Mouse (Mus musculus): ENCODE results near the gene Foxp1. TPM values are rescaled to one million over a fixed set of nuclear protein-coding genes. Genes with fewer than 3 reads are reported as not detected.

Foxp1 gene
- polyA plus RNA-seq, 1 experiment from 2014 or later: 88.1 TPM

DNA sequence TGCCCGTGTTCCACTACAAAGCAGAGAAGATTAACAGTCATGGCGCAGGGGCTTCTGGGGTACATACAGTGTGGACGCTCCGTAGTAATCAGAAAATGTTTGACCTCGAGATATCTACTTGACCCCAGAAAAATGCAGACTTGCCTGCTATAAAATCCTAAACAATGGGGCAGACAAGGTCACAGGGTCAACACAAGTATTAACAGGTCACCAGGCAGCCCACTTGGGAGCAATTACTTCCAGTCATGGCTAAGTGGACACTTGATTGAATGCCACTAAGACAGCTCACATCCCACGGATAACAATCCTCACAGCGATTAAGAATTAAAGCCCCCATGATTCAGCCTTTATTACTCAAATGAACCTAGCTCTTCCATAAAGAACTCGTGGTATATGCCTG, 55.4 kb downstream of the Foxp1 start:
- no peak for ATAC-seq (ENCODE audit: insufficient number of reproducible peaks, insufficient read depth, low FRiP score, low read depth)
- Histone ChIP-seq H3K27me3 (ENCODE audit: control insufficient read depth, insufficient read depth, low read length) (no peaks in the 10 kb centered on the region), H3K4me3 (ENCODE audit: control insufficient read depth in 1 of 2, insufficient read depth in 1 of 2, low read depth in 1 of 2, low read length in 2 of 2) (no peak overlapping the region), H3K4me1 (ENCODE audit: control insufficient read depth in 2 of 2, insufficient read depth in 2 of 2, low read length in 2 of 2) (peaks cover 2 to 13% of the 10 kb centered on the region in 2 experiments; a peak in 3 of 4 replicates), H3K27ac (replicated peaks in 1 of 2; ENCODE audit: control insufficient read depth in 1 of 2, insufficient read depth in 1 of 2, low read depth in 2 of 2, low read length in 2 of 2) (no peak overlapping the region), H3K9ac (ENCODE audit: low read length) (no peak overlapping the region), H3K4me2 (ENCODE audit: low read length) (no peak overlapping the region), H3K36me3 (ENCODE audit: control insufficient read depth, insufficient read depth, low read length) (0 out of 2 replicates have a peak, but pooled peaks cover 3% of the 10 kb centered on the region), H3K9me3 (ENCODE audit: control insufficient read depth, low read length) (no peaks in the 10 kb centered on the region)
- 36% methylated on average over 8 of the region's 8 CpGs for WGBS

DNA sequence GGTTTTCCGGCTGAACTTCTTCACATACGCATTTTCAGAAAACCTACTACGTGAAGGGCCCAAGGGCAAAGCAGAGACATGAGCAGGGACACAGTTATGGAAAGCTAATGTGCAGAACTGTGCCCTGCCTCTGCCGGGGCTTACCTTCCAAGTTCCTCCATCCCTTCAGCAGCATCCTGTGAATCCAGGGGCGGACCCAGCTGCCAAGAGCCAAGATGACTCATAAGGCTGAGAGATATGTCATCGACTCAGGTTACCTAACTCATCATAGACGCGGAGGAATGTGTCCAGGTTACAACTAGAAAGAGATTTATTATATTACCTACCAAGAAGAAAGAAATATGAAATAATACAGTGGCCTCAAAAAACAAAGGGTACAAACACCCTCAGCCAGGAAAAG, 56.2 kb downstream of the Foxp1 start:
- no peak overlapping the region for H3K27ac ChIP-seq (replicated peaks in 1 of 2; ENCODE audit: control insufficient read depth in 1 of 2, insufficient read depth in 1 of 2, low read depth in 2 of 2, low read length in 2 of 2)
- no peak overlapping the region for H3K4me2 ChIP-seq (ENCODE audit: low read length)
- no peak overlapping the region for H3K4me3 ChIP-seq (ENCODE audit: control insufficient read depth in 1 of 2, insufficient read depth in 1 of 2, low read depth in 1 of 2, low read length in 2 of 2)
- no peak overlapping the region for H3K9ac ChIP-seq (ENCODE audit: low read length)
- H3K4me1 ChIP-seq (ENCODE audit: control insufficient read depth in 2 of 2, insufficient read depth in 2 of 2, low read length in 2 of 2): peaks cover 2 to 13% of the 10 kb centered on the region in 2 experiments; a peak in 3 of 4 replicates
- no peaks in the 10 kb centered on the region for H3K27me3 ChIP-seq (ENCODE audit: control insufficient read depth, insufficient read depth, low read length)
- 61% methylated on average over 8 of the region's 8 CpGs for WGBS
- H3K36me3 ChIP-seq (ENCODE audit: control insufficient read depth, insufficient read depth, low read length): 0 out of 2 replicates have a peak, but pooled peaks cover 3% of the 10 kb centered on the region
- no peak for ATAC-seq (ENCODE audit: insufficient number of reproducible peaks, insufficient read depth, low FRiP score, low read depth)
- no peaks in the 10 kb centered on the region for H3K9me3 ChIP-seq (ENCODE audit: control insufficient read depth, low read length)

DNA sequence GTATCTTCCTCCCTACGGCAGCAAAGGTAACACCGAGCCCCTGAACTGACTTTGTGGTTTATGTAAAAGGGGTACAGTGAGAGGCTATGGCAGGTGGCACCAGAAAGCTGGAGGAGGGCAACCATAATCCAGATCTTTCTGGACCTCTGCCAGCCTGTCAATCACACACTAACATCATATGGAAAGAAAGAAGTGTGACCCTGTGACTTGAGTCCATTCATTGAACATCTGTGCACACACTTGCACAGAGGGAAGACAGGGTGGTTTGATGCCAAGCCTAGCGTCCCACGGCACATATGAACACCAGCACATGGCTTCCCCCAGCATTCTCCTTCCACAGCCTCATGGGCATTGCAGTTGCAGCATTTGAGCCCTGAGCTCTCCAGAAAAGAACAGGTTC, 58.1 kb downstream of the Foxp1 start:
- 0 out of 2 replicates have a peak, but pooled peaks cover 3% of the 10 kb centered on the region for H3K36me3 ChIP-seq (ENCODE audit: control insufficient read depth, insufficient read depth, low read length)
- H3K27ac ChIP-seq (replicated peaks in 1 of 2; ENCODE audit: control insufficient read depth in 1 of 2, insufficient read depth in 1 of 2, low read depth in 2 of 2, low read length in 2 of 2): no peak overlapping the region
- H3K27me3 ChIP-seq (ENCODE audit: control insufficient read depth, insufficient read depth, low read length): no peaks in the 10 kb centered on the region
- 0 out of 4 replicates have a peak, but pooled peaks cover 0 to 7% of the 10 kb centered on the region in 2 experiments for H3K4me1 ChIP-seq (ENCODE audit: control insufficient read depth in 2 of 2, insufficient read depth in 2 of 2, low read length in 2 of 2)
- 89% methylated on average over 4 of the region's 4 CpGs for WGBS
- no peak overlapping the region for H3K4me3 ChIP-seq (ENCODE audit: control insufficient read depth in 1 of 2, insufficient read depth in 1 of 2, low read depth in 1 of 2, low read length in 2 of 2)
- H3K4me2 ChIP-seq (ENCODE audit: low read length): no peak overlapping the region
- ATAC-seq (ENCODE audit: insufficient number of reproducible peaks, insufficient read depth, low FRiP score, low read depth): no peak
- H3K9me3 ChIP-seq (ENCODE audit: control insufficient read depth, low read length): no peaks in the 10 kb centered on the region
- H3K9ac ChIP-seq (ENCODE audit: low read length): no peak overlapping the region

DNA sequence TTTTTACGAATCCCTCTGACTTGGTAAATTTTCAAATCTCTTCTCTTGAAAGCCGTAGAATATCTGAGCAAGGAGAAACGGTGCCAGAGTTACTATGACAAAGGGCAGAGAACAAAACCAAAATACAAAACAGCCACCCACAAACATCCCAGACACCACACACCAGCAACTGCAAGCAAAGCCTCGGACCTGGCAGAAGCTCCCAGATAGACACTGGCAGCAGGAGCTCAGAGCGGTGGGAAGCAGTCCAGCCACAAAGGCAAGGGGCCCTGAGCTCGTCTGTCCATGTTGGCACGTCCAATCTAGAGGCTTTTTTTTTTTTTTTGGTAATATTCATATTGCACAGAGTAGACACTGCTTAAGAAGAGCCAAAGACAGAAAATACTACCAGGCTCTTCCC, 58.6 kb downstream of the Foxp1 start:
- Histone ChIP-seq H3K4me3 (ENCODE audit: control insufficient read depth in 1 of 2, insufficient read depth in 1 of 2, low read depth in 1 of 2, low read length in 2 of 2) (no peak overlapping the region), H3K27me3 (ENCODE audit: control insufficient read depth, insufficient read depth, low read length) (no peaks in the 10 kb centered on the region), H3K4me2 (ENCODE audit: low read length) (no peak overlapping the region), H3K4me1 (ENCODE audit: control insufficient read depth in 2 of 2, insufficient read depth in 2 of 2, low read length in 2 of 2) (0 out of 4 replicates have a peak, but pooled peaks cover 0 to 7% of the 10 kb centered on the region in 2 experiments), H3K9ac (ENCODE audit: low read length) (no peak overlapping the region), H3K9me3 (ENCODE audit: control insufficient read depth, low read length) (no peaks in the 10 kb centered on the region), H3K36me3 (ENCODE audit: control insufficient read depth, insufficient read depth, low read length) (0 out of 2 replicates have a peak, but pooled peaks cover 1% of the 10 kb centered on the region), H3K27ac (replicated peaks in 1 of 2; ENCODE audit: control insufficient read depth in 1 of 2, insufficient read depth in 1 of 2, low read depth in 2 of 2, low read length in 2 of 2) (no peak overlapping the region)
- WGBS: 90% methylated on average over 7 of the region's 7 CpGs
- no peak for ATAC-seq (ENCODE audit: insufficient number of reproducible peaks, insufficient read depth, low FRiP score, low read depth)

DNA sequence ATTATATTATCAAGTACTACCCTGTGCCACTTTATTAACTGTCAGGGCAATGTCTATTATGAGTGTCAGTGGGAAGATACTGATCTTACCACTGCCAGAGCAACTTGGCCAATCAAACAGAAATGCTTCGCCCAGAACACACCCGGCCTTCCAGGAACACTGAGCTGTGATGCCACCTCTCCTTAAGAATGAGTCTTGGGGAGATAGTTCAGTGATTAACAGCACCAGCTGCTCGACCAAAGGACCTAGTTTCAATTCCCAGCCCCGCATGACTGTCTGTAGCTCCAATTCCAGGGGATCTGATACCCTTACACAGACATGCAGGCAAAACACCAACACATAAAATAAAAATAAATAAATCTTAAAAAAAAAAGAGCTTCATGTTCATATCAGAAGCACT, 63.7 kb downstream of the Foxp1 start:
- no peak overlapping the region for H3K4me2 ChIP-seq (ENCODE audit: low read length)
- H3K27ac ChIP-seq (replicated peaks in 1 of 2; ENCODE audit: control insufficient read depth in 1 of 2, insufficient read depth in 1 of 2, low read depth in 2 of 2, low read length in 2 of 2): no peak overlapping the region
- no peak overlapping the region for H3K4me3 ChIP-seq (ENCODE audit: control insufficient read depth in 1 of 2, insufficient read depth in 1 of 2, low read depth in 1 of 2, low read length in 2 of 2)

DNA sequence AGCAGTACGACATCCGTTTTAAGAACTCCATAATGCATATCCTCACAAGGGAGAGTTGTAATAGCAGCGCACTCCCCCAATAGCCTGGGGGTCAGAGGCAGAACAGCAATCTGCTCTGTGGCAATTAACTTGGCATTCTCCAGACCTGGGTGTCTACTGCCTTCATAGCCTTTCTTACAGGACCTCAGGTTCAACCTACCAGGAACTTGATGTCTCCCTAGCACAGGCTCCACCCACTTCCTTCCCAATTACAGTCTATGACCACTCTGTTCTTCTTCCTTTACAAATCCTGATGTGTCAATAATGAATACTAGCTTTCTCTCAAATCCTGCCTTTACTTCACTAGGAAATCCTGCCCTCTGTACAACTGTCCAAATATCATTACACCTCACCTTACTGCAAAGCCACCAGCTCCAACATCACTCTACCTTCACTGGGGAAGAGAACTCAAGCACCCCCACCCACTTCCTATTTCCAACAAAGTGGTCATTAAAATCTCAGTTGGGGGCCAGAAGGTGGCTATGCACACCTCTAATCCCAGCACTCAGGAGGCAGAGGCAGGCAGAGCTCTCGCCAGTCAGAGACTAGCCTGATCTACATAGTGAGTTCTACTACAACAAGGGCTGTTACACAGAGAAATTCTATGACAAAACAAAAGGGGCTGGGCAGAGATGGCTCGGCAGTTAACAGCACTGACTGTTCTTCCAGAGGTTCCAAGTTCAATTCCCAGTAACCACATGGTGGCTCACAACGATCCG, 68.6 kb downstream of the Foxp1 start:
- Histone ChIP-seq H3K4me3 (ENCODE audit: control insufficient read depth in 1 of 2, insufficient read depth in 1 of 2, low read depth in 1 of 2, low read length in 2 of 2) (no peak overlapping the region), H3K27ac (replicated peaks in 1 of 2; ENCODE audit: control insufficient read depth in 1 of 2, insufficient read depth in 1 of 2, low read depth in 2 of 2, low read length in 2 of 2) (no peak overlapping the region), H3K4me2 (ENCODE audit: low read length) (no peak overlapping the region), H3K27me3 (ENCODE audit: control insufficient read depth, insufficient read depth, low read length) (no peaks in the 10 kb centered on the region), H3K9ac (ENCODE audit: low read length) (no peak overlapping the region), H3K36me3 (ENCODE audit: control insufficient read depth, insufficient read depth, low read length) (peaks cover 4% of the 10 kb centered on the region; the same call in 1 of the 2 replicates), H3K9me3 (ENCODE audit: control insufficient read depth, low read length) (no peaks in the 10 kb centered on the region), H3K4me1 (ENCODE audit: control insufficient read depth in 2 of 2, insufficient read depth in 2 of 2, low read length in 2 of 2) (peaks cover 13 to 23% of the 10 kb centered on the region in 2 experiments)
- WGBS: 93% methylated on average over 7 of the region's 7 CpGs
- ATAC-seq (ENCODE audit: insufficient number of reproducible peaks, insufficient read depth, low FRiP score, low read depth): no peak

More for the DNA sequence above, 63.7 kb downstream of the Foxp1 start:
- WGBS: 87% methylated on average over 4 of the region's 4 CpGs
- Histone ChIP-seq H3K9me3 (ENCODE audit: control insufficient read depth, low read length) (no peaks in the 10 kb centered on the region), H3K4me1 (ENCODE audit: control insufficient read depth in 2 of 2, insufficient read depth in 2 of 2, low read length in 2 of 2) (no peaks in the 10 kb centered on the region), H3K9ac (ENCODE audit: low read length) (no peak overlapping the region), H3K36me3 (ENCODE audit: control insufficient read depth, insufficient read depth, low read length) (peaks cover 4% of the 10 kb centered on the region; the same call in 1 of the 2 replicates), H3K27me3 (ENCODE audit: control insufficient read depth, insufficient read depth, low read length) (no peaks in the 10 kb centered on the region)
- ATAC-seq (ENCODE audit: insufficient number of reproducible peaks, insufficient read depth, low FRiP score, low read depth): no peak

DNA sequence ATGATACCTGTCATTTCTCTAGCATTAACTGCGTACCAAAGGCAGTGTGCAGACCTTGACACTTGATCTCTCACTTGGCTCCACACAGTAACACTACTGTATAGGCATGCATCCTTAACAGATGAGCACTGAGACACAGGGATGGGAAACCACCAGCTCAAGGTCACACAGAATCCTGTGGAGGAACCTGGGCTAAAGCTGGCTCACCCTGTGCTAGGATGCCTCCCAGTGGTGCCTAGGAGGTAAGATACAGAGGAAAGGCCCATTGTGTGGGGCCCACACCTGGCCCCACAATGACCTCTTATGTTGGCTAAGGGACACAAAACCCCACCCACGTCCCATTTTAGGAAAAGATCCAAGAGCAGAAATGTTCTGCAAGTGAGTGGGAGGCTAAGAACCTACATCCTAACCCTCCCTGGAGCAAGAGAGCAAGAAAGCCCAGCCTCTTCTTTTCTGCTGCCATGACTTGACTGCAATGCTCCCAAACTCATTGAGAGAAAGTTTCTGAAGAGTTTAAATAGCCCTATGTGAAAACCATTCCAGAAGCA, 69.8 kb downstream of the Foxp1 start:
- no peak overlapping the region for H3K9ac ChIP-seq (ENCODE audit: low read length)
- H3K4me1 ChIP-seq (ENCODE audit: control insufficient read depth in 2 of 2, insufficient read depth in 2 of 2, low read length in 2 of 2): peaks cover 13 to 23% of the 10 kb centered on the region in 2 experiments
- H3K4me2 ChIP-seq (ENCODE audit: low read length): no peak overlapping the region
- 69% methylated on average over 2 of the region's 2 CpGs for WGBS
- peak overlapping the region in 1 of 2 experiments; percentile 3; a peak in 1 of 4 replicates for H3K27ac ChIP-seq (replicated peaks in 1 of 2; ENCODE audit: control insufficient read depth in 1 of 2, insufficient read depth in 1 of 2, low read depth in 2 of 2, low read length in 2 of 2)
- peaks cover 4% of the 10 kb centered on the region; the same call in 1 of the 2 replicates for H3K36me3 ChIP-seq (ENCODE audit: control insufficient read depth, insufficient read depth, low read length)
- no peak overlapping the region for H3K4me3 ChIP-seq (ENCODE audit: control insufficient read depth in 1 of 2, insufficient read depth in 1 of 2, low read depth in 1 of 2, low read length in 2 of 2)
- no peak for ATAC-seq (ENCODE audit: insufficient number of reproducible peaks, insufficient read depth, low FRiP score, low read depth)
- H3K9me3 ChIP-seq (ENCODE audit: control insufficient read depth, low read length): no peaks in the 10 kb centered on the region
- no peaks in the 10 kb centered on the region for H3K27me3 ChIP-seq (ENCODE audit: control insufficient read depth, insufficient read depth, low read length)

All from heart, embryonic 14.5 days (tissue).